Mouse (Mus musculus) neutrophil, adult 5-6 weeks (primary cell): ENCODE data around the gene Ltb. TPM values are rescaled to one million over a fixed set of nuclear protein-coding genes. Genes with fewer than 3 reads are reported as not detected.

Experiments
- ATAC-seq: fragments of 151-379, 151-347 bp; 2 replicates; pipeline ENCODE4 v1.8.0; 2017; ENCODE audit warnings: mild to moderate bottlenecking, moderate TSS enrichment; ENCODE audit not compliant: insufficient number of reproducible peaks, poor library complexity, low FRiP score, severe bottlenecking; ENCODE audit errors: extremely low read depth
- total RNA-seq: library from RNA; stranded (forward); fragments of 200-1000 nt; gene quantifications from 2 replicates; pipeline ENCODE4 v1.2.3, GENCODE M21; 2017

Ltb gene
- total RNA-seq, 1 experiment from 2014 or later = 212 TPM

DNA sequence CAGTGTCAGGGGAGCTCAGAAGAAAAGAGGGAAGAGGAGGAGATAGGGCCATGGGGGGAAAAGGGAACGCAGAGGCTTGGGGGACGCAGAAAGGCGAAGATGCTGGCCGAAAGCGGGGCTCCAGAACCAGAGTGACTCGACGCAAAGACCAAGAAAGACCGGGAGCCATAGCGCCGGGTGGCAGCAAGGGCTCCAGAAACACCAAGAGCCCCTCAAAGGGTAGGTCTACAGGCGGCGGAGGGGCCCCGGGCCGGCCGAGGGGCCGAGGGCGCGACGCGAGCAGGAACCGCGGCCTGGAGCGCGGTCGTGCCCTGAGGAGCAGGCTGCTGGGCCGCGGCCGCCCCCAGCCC, 30.0 kb upstream of the Ltb start:
- no peak for ATAC-seq

GRCm38 (mm10) chr17:35164568-35165450, 29.4 kb upstream of the Ltb start, which contains the start of gene Prrc2a:
TSS of gene Prrc2a (minus strand) at chr17:35164897.
- peak; percentile 88 for ATAC-seq

GRCm38 (mm10) chr17:35165451-35166155, 28.6 kb upstream of the Ltb start:
- no peak for ATAC-seq

DNA sequence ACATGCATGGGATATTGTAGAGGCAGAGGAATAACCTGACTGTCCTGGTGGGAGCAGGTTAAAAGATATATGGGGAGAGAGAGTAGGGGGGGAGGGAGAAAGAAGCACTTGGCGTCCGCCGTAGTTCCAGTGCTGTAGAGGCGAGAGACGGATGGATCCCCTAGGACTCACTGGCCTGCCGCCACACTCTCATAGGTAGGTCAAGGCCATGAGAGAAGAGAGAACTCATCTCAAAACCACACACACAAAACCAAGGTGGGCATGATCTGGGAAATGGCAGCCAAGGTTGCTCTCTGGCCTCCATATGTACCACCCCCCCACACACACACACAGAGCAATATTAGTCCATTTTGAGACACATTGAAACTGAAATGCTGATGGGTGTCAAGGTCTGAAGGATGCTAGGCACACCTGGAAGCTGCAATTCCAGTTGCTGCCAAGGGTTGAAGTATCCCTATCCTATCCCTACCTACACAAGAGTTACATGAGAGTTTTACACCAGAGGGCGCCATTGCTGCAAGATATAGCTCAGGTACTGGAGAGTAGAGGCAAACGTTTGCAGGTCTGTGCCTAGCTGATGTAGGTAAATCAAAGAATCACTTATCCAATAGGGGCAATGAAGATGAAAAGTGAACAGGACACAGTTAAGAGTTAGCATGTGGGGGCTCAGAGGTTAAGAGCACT, 27.7 kb upstream of the Ltb start:
- ATAC-seq = peak; percentile 32; the same call in 1 of the 2 replicates

- ATAC-seq = no peak
Observed at GRCm38 (mm10) chr17:35167794-35168193, 26.4 kb upstream of the Ltb start.

GRCm38 (mm10) chr17:35168541-35169207, 25.6 kb upstream of the Ltb start:
- no peak for ATAC-seq

DNA sequence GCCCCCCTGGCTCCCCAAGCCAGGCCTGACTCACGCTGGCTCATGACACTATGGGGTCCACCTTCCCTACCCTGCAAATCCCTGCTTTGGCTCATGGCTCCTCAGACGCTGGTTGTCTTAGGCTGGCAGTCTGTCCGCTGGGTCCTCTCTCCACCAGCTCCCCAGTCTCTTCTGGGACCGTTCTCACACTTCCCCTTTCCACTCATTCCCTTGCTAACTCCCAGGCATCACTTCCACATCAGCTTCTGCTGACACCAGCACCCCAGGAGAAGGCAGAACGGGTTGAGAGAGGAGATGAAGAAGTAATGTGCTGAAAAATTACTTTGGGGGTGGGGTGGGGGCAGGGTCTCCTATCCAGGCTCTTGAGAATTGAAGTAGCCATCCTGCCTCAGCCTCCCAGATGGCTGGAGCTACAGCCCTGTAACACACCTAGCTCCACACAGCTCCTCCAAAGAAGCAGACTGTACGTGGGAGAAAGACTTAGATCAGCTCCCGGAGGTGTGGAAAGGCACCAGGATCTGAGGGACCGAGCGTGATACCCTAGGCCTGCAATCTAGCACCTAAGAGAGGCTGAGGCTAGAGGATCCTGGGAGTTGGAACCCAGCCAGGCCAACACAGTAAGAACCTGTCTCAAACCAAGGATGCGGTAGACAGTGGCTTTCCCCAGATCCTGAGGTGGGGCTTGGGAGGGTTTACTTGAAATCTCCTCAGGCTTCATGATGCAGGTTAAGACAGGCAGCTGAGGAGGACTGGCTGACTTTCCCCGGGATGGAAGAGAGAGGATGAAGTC, 21.6 kb upstream of the Ltb start:
- ATAC-seq = 0 out of 2 replicates have a peak, but pooled peaks have one; percentile 23

DNA sequence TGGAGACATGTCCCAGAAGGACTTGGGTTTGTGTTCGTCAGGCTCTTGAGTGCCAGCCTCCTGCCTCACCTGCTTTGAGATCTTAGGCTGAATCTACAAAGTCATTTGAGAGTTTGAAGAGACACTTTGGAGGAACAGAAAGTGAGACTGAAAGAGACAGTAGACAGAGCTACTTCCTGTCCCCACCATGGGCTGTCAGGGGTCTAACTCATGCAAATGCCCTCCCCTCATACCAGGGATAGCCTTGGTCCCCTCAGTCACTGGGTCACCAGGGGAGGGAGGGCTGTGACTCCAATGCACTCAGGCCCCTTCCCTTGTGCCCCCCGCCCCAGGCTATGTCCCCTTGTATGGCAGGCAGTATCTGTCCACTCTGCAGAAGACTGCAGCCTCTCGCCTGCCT, 20.9 kb upstream of the Ltb start:
- ATAC-seq = peak; percentile 36; the same call in 1 of the 2 replicates

GRCm38 (mm10) chr17:35174201-35174977, 19.9 kb upstream of the Ltb start:
- no peak for ATAC-seq

DNA sequence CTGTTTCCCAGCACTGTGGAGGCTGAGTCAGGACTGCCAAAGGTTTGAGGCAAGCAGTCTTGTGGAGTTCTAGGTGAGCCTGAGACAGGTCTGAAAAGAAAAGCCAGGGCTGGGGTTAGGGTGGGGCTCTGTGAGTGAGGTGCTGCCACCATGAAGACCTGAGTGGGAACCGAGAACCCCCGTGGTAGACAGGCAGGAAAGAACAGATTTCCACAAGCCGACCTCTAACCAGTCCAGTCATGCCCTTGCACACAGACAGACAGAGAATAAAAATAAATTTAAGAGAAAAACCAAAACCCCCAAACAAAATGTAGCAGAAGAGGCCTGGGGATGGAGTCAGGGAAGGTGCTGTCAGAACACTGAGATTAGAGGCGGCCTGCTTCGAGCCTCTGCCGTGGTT, 18.9 kb upstream of the Ltb start:
- no peak for ATAC-seq

DNA sequence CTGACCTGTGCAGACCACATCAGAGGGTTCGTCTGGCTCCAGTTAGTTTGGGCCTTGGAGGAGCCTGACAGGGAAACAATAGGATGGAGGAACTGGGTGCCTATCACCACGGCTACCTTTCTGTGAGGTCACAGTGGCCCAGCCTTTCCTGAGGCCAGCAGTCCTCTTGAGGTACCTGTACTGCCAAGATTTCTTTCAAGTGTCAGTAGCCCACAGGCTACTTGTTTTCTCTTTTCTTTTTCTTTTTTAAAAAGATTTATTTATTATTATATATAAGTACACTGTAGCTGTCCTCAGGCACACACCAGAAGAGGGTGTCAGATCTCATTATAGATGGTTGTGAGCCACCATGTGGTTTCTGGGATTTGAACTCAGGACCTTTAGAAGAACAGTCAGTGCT, 18.3 kb upstream of the Ltb start, which contains the start of gene Aif1:
TSS of gene Aif1 (minus strand) at position 101 of the 400 bp plus-strand sequence.
- ATAC-seq = no peak

DNA sequence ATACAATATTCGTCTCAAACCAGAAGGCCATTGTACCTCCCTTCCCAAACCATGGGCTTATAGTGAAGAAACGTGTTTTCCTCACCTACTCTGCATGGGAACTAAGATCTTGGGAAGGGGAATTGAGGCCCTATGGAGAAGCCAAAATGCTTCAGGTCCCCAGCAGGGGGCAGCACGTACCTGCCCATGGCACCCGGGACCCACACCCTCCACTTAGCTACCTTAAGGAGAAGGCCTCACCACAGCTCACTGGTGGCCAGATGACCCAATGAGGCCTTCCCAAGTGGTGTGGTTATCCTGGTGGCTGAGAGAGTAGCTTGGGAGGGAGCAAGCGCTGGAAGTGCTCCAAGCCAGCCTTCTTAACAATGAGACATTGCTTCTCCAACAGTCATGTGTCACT, 15.7 kb upstream of the Ltb start:
- peak; percentile 93 for ATAC-seq

- no peak for ATAC-seq
Observed at GRCm38 (mm10) chr17:35180093-35180492, 14.1 kb upstream of the Ltb start.

DNA sequence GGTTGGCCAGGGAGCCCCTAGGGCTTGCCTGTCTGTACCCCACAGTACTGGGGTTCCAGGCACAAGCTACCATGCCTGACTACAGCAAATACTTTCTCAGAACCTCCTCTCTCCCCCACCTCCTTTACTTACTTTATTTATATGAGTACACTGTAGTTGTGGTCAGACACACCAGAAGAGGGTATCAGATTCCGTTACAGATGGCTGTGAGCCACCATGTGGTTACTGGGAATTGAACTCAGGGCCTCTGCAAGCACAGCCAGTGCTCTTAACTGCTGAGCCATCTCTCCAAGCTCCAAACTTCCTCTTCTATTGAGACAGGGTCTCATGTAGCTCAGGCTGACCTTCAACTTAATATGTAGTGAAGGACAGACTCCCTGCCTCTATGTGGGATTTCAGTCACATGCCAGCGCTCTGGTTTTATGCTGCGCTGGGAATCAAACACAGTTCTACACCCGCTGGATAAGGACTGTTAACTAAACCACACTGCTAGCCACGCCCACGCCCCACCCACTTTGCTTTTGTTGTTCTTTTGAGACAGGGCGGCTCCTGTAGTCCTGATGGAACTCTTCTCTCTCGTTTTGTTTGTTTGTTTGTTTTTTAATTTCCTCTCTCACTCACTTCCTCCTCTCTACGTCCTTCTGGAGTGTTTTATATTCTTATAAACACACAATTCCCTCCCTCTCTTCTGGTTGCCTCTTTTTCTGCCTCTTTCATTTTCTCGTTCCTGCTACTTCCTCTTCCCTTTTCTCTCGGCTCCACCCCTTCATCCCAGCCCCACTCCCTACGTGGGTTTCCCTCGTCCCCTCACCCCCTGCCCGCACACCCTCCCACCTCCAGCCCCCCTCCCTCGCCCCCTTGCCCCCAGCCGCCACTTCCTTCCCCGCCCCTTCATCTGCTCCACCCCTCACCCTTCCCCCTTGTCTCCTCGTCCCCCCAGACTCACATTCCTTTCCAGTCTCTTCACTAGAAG, 8.3 kb upstream of the Ltb start:
- peak; percentile 47 for ATAC-seq

DNA sequence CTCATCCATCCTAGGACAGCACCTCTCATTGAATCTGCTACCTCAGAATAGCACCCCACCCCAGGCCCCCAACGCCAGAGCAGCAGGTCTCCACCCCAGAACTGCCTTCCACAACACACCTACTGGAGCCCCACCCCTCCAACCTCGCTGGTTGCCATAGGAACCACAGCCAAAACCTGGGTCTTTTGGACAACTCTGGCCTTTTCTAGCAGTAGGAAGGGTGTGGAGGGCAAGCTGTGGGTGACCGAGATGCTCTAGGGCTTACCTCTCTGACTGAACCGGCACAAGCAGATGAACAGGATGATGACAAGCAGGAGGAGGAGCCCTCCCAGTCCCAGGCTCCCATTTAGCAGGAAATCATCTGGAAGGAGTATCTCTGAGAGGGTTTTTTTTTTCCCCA, 7.6 kb upstream of the Ltb start:
- ATAC-seq = peak; percentile 76

DNA sequence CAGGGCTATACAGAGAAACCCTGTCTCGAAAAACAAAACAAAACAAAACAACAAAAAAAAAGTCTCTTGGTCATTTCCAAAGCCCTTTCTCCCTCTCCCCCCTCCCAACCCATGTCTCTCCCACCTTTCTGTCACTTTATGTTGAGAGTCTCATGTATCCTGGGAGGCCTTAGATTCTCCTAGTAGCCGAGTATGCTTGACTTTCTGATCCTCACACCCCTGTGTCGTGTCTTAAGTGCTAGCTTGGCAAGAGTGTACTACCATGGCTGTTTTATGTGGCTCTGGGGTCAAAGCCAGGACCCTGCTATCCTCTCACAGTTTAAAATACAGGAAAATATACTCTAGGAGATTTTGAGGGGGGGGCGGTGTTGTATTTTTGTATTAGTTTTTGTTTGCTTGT, 6.9 kb upstream of the Ltb start:
- ATAC-seq = no peak
